Mouse (Mus musculus) midbrain, embryonic 13.5 days (tissue): ENCODE results near the gene Ppcdc. TPM values are rescaled to one million over a fixed set of nuclear protein-coding genes. Genes with fewer than 3 reads are reported as not detected.

Source experiments
- ATAC-seq: fragments of 200-750 bp; cut with Nextera tagmentation; 2 replicates; pipeline ENCODE4 v1.8.0; 2017; ENCODE audit warnings: mild to moderate bottlenecking, moderate TSS enrichment, moderate library complexity
- H3K27ac ChIP-seq: fragments of 300-500 bp; sonication (generic); 2 replicates; pipeline ENCODE4 v1.5.1; 2015; ENCODE audit warnings: inconsistent platforms, mild to moderate bottlenecking, moderate library complexity
- H3K27me3 ChIP-seq: fragments of 300-500 bp; sonication (generic); 2 replicates; pipeline ENCODE4 v1.6.1; 2015; ENCODE audit warnings: mild to moderate bottlenecking, inconsistent platforms
- H3K36me3 ChIP-seq: fragments of 300-500 bp; sonication (generic); 2 replicates; pipeline ENCODE4 v1.6.1; 2015; ENCODE audit warnings: mild to moderate bottlenecking, inconsistent platforms
- H3K4me1 ChIP-seq: fragments of 300-500 bp; sonication (generic); replicated peaks from 2 replicates; pipeline ENCODE4 v1.6.1; 2015; ENCODE audit warnings: inconsistent platforms
- H3K4me2 ChIP-seq: fragments of 300-500 bp; sonication (generic); replicated peaks from 2 replicates; pipeline ENCODE4 v1.6.1; 2015; ENCODE audit warnings: moderate library complexity, mild to moderate bottlenecking, inconsistent platforms
- H3K4me3 ChIP-seq: fragments of 300-500 bp; sonication (generic); replicated peaks from 2 replicates; pipeline ENCODE4 v1.5.1; 2015; ENCODE audit warnings: mild to moderate bottlenecking, inconsistent platforms
- H3K9ac ChIP-seq: fragments of 300-500 bp; sonication (generic); replicated peaks from 2 replicates; pipeline ENCODE4 v1.6.1; 2015; ENCODE audit warnings: mild to moderate bottlenecking, inconsistent platforms
- H3K9me3 ChIP-seq: fragments of 300-500 bp; sonication (generic); 2 replicates; pipeline ENCODE4 v1.6.1; 2016; ENCODE audit warnings: mild to moderate bottlenecking, inconsistent platforms
- WGBS: fragments of 180-500 bp; shearing (Covaris S2); methylation state at CpG from one replicate; pipeline ENCODE4 v1.1.7; 2015; 5-methylcytosine and 5-hydroxymethylcytosine counted together
- polyA plus RNA-seq: library from polyadenylated mRNA; unstranded; fragments of >200 nt; fragmentation: Nextera tagmentation; extraction: Ambion mirVana; gene quantifications from 2 replicates; pipeline ENCODE4 v1.2.1, GENCODE M21; 2015

Gene Ppcdc
- polyA plus RNA-seq = 26.2 and 28.4 TPM in 2 replicates

DNA sequence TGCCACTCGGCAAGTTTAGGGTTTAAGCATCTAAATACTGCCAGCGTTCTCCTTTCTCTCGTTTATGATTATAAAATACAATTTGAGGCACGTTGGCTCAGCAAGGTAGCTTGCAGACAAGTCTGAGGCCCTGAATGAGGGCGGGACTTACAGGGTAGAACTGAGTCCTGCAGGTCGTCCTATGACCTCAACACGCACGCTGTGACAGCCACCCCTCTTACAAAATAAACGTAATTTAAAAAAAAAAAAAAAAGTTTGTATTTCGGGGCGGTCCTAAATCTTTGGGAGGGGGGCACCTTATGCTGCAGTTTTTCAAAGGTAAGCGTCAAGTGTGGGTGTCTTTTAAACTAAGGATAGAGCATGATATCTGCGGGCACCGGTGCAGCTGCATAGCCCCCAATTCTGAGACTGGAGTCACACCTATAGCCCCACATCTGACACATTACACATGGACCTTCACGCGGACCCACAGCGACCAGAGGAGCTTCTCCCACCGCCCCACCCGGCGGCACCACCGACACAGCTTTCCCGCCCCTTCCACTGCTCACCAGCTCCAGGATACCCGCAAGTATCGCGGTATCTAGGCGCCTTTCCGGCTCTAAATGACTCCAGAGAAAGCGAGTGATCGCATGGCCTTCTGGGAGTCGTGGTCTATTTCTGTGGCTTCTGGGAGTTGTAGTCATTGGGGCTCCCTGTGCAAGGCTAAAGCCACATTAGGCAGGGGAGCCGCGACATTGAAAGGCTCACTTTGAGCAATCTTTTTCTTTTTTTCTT lies at the start of gene Ppcdc:
Gene Ppcdc, minus strand, starts transcription at position 603 of the 774 bp plus-strand sequence.
- 3% methylated on average over 32 of the region's 32 CpGs for WGBS
- Histone ChIP-seq H3K9me3 (no peaks in the 10 kb centered on the region), H3K4me2 (peak within 1 kb of the TSS; percentile 61), H3K9ac (peak within 1 kb of the TSS; percentile 73), H3K36me3 (peaks cover 40% of the 10 kb centered on the region), H3K27me3 (no peaks in the 10 kb centered on the region), H3K4me3 (peak within 1 kb of the TSS; percentile 52), H3K4me1 (peaks cover 7% of the 10 kb centered on the region), H3K27ac (peak within 1 kb of the TSS; percentile 69; the same call in 1 of the 2 replicates)
- ATAC-seq = peak; percentile 98

- no peak for ATAC-seq
- WGBS = 76% methylated on average over 7 of the region's 7 CpGs
Observed at GRCm38 (mm10) chr9:57487807-57488206, 47.9 kb upstream of the Ppcdc start.

DNA sequence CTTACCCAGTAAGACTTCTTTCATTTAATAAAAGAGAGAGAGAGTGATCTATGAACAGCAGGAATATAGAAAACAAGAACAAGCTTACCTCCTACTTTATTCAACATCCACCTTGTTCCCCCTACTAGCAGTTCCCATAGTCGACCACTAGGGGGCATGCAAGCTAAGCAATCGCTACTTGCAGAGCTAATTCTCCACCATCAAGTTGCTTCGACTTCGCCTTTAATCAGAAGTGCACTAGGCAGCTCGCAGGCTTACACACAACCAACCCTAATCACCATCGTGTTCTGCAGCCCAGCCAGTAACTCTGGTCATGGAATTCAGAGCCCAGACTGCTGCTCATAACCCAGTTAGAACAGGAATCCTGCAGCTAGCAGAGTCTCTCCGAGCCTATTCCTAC lies 45.9 kb upstream of the Ppcdc start:
- H3K9ac ChIP-seq = no peak overlapping the region
- ATAC-seq = peak; percentile 74
- no peaks in the 10 kb centered on the region for H3K36me3 ChIP-seq
- no peaks in the 10 kb centered on the region for H3K27me3 ChIP-seq
- WGBS = 16% methylated on average over 7 of the region's 7 CpGs
- peaks cover 4% of the 10 kb centered on the region; the same call in 1 of the 2 replicates for H3K4me1 ChIP-seq
- H3K4me2 ChIP-seq = 0 out of 2 replicates have a peak overlapping the region, but pooled peaks have one; percentile 12
- no peaks in the 10 kb centered on the region for H3K9me3 ChIP-seq
- H3K4me3 ChIP-seq = no peak overlapping the region
- H3K27ac ChIP-seq = no peak overlapping the region

More at GRCm38 (mm10) chr9:57487807-57488206, 47.9 kb upstream of the Ppcdc start:
- no peak overlapping the region for H3K9ac ChIP-seq
- no peak overlapping the region for H3K4me3 ChIP-seq
- no peaks in the 10 kb centered on the region for H3K36me3 ChIP-seq
- no peak overlapping the region for H3K27ac ChIP-seq
- no peaks in the 10 kb centered on the region for H3K9me3 ChIP-seq
- H3K4me2 ChIP-seq = no peak overlapping the region
- H3K4me1 ChIP-seq = peaks cover 4% of the 10 kb centered on the region; the same call in 1 of the 2 replicates
- no peaks in the 10 kb centered on the region for H3K27me3 ChIP-seq

DNA sequence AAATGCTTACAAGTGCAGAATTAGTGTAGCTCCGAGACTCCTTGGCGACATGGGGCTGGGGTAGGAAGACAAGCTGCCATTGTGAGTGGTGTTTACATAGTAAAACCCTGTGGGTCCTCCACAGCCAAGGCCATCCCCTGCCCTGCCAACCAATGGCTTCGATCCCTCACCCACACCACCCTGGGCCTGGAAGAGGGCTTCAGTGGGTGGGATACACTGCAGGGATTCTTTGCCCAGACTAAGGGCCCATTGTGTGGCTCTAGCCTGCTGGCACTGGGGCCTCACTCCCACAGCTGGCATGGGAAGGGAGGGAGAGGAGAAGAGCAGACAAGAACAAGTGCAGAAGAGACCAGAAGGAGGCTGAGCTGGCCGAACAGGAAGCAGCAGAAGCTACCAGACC lies 29.0 kb upstream of the Ppcdc start:
- Histone ChIP-seq H3K27me3 (0 out of 2 replicates have a peak, but pooled peaks cover 2% of the 10 kb centered on the region), H3K27ac (no peak overlapping the region), H3K9me3 (no peaks in the 10 kb centered on the region), H3K36me3 (no peaks in the 10 kb centered on the region), H3K4me3 (peak overlapping the region; percentile 74; the same call in 1 of the 2 replicates), H3K4me1 (peaks cover 30% of the 10 kb centered on the region), H3K9ac (no peak overlapping the region), H3K4me2 (no peak overlapping the region)
- 74% methylated on average over 4 of the region's 4 CpGs for WGBS
- ATAC-seq = no peak

- WGBS = 2% methylated on average over 48 of the region's 48 CpGs
Observed at GRCm38 (mm10) chr9:57467896-57468549, 28.1 kb upstream of the Ppcdc start, which contains the start of gene Scamp5. TSS of gene Scamp5 (minus strand) at chr9:57468060.

GRCm38 (mm10) chr9:57467271-57467771 lies 27.4 kb upstream of the Ppcdc start:
- peak overlapping the region; percentile 91 for H3K9ac ChIP-seq
- peaks cover 36% of the 10 kb centered on the region for H3K4me1 ChIP-seq
- no peaks in the 10 kb centered on the region for H3K9me3 ChIP-seq
- H3K36me3 ChIP-seq = no peaks in the 10 kb centered on the region
- ATAC-seq = peak; percentile 67
- H3K4me2 ChIP-seq = peak overlapping the region; percentile 78
- peak overlapping the region; percentile 74 for H3K4me3 ChIP-seq
- H3K27ac ChIP-seq = peak overlapping the region; percentile 86
- H3K27me3 ChIP-seq = 0 out of 2 replicates have a peak, but pooled peaks cover 2% of the 10 kb centered on the region
- under 1% methylated on average over 18 of the region's 18 CpGs for WGBS

More at GRCm38 (mm10) chr9:57467896-57468549, 28.1 kb upstream of the Ppcdc start, which contains the start of gene Scamp5:
- Histone ChIP-seq H3K4me1 (peaks cover 36% of the 10 kb centered on the region), H3K36me3 (no peaks in the 10 kb centered on the region), H3K4me3 (peak within 1 kb of the TSS; percentile 74), H3K27ac (peak within 1 kb of the TSS; percentile 86), H3K9me3 (no peaks in the 10 kb centered on the region), H3K9ac (peak within 1 kb of the TSS; percentile 91), H3K27me3 (0 out of 2 replicates have a peak, but pooled peaks cover 2% of the 10 kb centered on the region), H3K4me2 (peak within 1 kb of the TSS; percentile 78)
- ATAC-seq = peak; percentile 95

- H3K4me3 ChIP-seq = peak overlapping the region; percentile 74
- peaks cover 5% of the 10 kb centered on the region; the same call in 1 of the 2 replicates for H3K36me3 ChIP-seq
- H3K4me1 ChIP-seq = peaks cover 36% of the 10 kb centered on the region
- H3K27me3 ChIP-seq = 0 out of 2 replicates have a peak, but pooled peaks cover 2% of the 10 kb centered on the region
- 81% methylated on average over 3 of the region's 3 CpGs for WGBS
- no peaks in the 10 kb centered on the region for H3K9me3 ChIP-seq
- peak overlapping the region; percentile 91; the same call in 1 of the 2 replicates for H3K9ac ChIP-seq
- no peak overlapping the region for H3K27ac ChIP-seq
- H3K4me2 ChIP-seq = peak overlapping the region; percentile 78
- ATAC-seq = no peak
Observed at GRCm38 (mm10) chr9:57466101-57466500, 26.2 kb upstream of the Ppcdc start.

DNA sequence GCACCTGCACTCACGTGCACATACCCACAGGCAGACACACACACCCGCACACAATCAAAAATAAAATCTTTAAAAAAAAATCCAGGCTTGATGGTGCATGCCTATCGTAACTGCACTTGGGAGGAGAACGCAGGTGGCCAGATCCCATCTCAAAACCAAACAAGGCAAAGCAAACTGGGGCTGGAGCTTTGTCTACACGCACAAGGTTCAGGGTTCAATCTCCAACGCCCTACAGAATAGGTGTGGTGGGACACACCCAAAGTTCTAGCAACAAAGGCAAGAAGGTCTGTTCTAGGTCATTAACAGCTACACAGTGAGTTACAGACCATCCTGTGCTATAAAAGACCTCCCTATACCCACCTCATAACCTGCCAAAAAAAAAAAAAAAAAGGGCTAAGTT lies 22.9 kb upstream of the Ppcdc start:
- H3K9me3 ChIP-seq = no peaks in the 10 kb centered on the region
- no peak overlapping the region for H3K4me2 ChIP-seq
- H3K36me3 ChIP-seq = peaks cover 10% of the 10 kb centered on the region; the same call in 1 of the 2 replicates
- no peak overlapping the region for H3K4me3 ChIP-seq
- H3K4me1 ChIP-seq = peaks cover 27% of the 10 kb centered on the region
- no peak overlapping the region for H3K27ac ChIP-seq
- no peak for ATAC-seq
- 93% methylated on average over 6 of the region's 6 CpGs for WGBS
- H3K27me3 ChIP-seq = no peaks in the 10 kb centered on the region
- no peak overlapping the region for H3K9ac ChIP-seq

- H3K9ac ChIP-seq = no peak overlapping the region
- 0 out of 2 replicates have a peak, but pooled peaks cover 6% of the 10 kb centered on the region for H3K4me1 ChIP-seq
- no peak overlapping the region for H3K27ac ChIP-seq
- no peaks in the 10 kb centered on the region for H3K9me3 ChIP-seq
- H3K27me3 ChIP-seq = no peaks in the 10 kb centered on the region
- H3K36me3 ChIP-seq = peaks cover 10% of the 10 kb centered on the region; the same call in 1 of the 2 replicates
- H3K4me3 ChIP-seq = no peak overlapping the region
- WGBS = 96% methylated on average over 2 of the region's 2 CpGs
- ATAC-seq = no peak
- H3K4me2 ChIP-seq = no peak overlapping the region
Observed at GRCm38 (mm10) chr9:57459707-57460106, 19.8 kb upstream of the Ppcdc start.

DNA sequence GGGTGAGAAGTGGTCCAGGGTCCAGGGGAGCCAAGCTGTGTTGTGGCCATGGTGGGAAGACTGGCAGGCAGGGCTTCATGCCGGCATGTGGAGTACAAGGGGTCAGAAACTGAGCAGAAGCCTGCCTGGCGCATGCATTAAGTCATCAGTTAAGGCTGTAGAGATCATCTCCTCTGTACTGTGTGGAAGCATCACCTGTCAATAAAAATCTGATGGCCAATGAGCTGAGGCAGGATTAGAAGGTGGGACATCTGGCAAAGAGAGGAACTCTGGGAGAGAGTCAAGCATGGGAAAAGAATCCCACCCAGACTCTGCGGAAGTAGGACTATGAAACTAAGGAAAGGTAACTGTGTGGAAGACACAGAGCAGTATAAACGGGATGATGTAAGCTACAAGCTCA lies 13.6 kb upstream of the Ppcdc start:
- Histone ChIP-seq H3K27me3 (no peaks in the 10 kb centered on the region), H3K4me1 (no peaks in the 10 kb centered on the region), H3K9me3 (no peaks in the 10 kb centered on the region), H3K36me3 (peaks cover 42% of the 10 kb centered on the region), H3K4me2 (no peak overlapping the region), H3K9ac (no peak overlapping the region), H3K27ac (no peak overlapping the region), H3K4me3 (no peak overlapping the region)
- no peak for ATAC-seq
- WGBS = 90% methylated on average over 4 of the region's 4 CpGs

DNA sequence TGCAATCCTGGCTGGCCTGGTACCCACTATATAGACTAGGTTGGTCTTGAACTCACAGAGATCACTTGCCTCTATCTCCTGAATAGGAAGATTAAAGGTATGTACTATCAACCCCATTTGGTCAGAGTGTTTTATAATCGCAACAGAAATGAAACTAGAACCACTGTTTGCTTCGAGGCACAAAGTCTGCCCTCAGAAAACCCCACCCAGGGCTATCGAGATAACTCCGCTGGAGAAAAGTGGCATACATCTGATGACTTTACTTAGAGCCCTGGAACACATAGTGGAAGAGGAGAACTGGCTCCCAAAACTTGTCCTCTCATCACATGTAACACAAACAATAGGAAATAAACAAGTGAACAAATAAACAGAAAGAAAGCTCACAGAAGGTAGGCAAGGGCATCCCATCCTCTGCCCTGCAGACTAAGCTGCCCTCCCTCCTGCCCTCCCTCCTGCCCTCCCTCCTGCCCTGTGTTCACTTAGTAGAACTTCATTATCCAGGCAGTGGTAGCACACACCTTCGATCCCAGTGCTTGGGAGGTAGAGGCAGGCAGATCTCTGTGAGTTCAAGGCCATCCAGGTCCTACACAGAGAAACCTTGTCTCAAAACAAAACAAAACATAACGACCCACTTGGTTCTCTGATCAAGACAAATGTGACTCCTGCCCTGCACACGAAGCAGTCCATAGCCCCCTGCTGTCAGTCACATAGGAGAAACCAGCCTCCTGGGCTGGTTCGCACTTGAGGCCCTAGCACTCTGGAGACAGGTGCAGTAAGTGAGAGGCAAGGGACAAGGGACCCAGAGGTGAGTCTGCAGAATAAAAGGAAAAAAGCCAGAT lies 12.9 kb upstream of the Ppcdc start:
- WGBS = 92% methylated on average over 8 of the region's 8 CpGs
- no peak overlapping the region for H3K4me2 ChIP-seq
- ATAC-seq = no peak

More for the DNA sequence above, 12.9 kb upstream of the Ppcdc start:
- H3K4me3 ChIP-seq = no peak overlapping the region
- no peak overlapping the region for H3K9ac ChIP-seq
- H3K9me3 ChIP-seq = no peaks in the 10 kb centered on the region
- H3K27me3 ChIP-seq = no peaks in the 10 kb centered on the region
- no peak overlapping the region for H3K27ac ChIP-seq
- H3K36me3 ChIP-seq = peaks cover 49% of the 10 kb centered on the region
- H3K4me1 ChIP-seq = no peaks in the 10 kb centered on the region
